Mouse (Mus musculus) liver, embryonic 15.5 days (tissue): ENCODE data around the gene Macrod1. TPM values are rescaled to one million over a fixed set of nuclear protein-coding genes. Genes with fewer than 3 reads are reported as not detected.

Source experiments
- polyA plus RNA-seq: library from polyadenylated mRNA; unstranded; fragments of >200 nt; fragmentation: Nextera tagmentation; extraction: Ambion mirVana; gene quantifications from 2 replicates; pipeline ENCODE4 v1.2.1, GENCODE M21; 2015

The Macrod1 gene
- polyA plus RNA-seq, 1 experiment from 2014 or later = 5.6 TPM

Other genes starting within 250 kb of the Macrod1 start
- gene Rps6ka4, start 216.2 kb upstream of the Macrod1 start, polyA plus RNA-seq = 6.3 TPM in 2 replicates
- 2.5 and 2.8 TPM in 2 replicates for gene Ccdc88b, start 198.6 kb upstream of the Macrod1 start, polyA plus RNA-seq
- gene Trmt112, start 147.1 kb upstream of the Macrod1 start, polyA plus RNA-seq = 59.7 and 67.9 TPM in 2 replicates
- 144 and 151 TPM in 2 replicates for gene Prdx5, start 146.7 kb upstream of the Macrod1 start, polyA plus RNA-seq
- gene Esrra, start 135.0 kb upstream of the Macrod1 start, polyA plus RNA-seq = 3.8 and 4.9 TPM in 2 replicates
- 0.24 and 0.59 TPM in 2 replicates for gene Catsperz, start 131.4 kb upstream of the Macrod1 start, polyA plus RNA-seq
- gene Kcnk4, start 122.3 kb upstream of the Macrod1 start, polyA plus RNA-seq = 0.08 TPM in 1 of 2 replicates, not detected in the other
- gene Bad, start 114.9 kb upstream of the Macrod1 start, polyA plus RNA-seq = 25.5 and 26.1 TPM in 2 replicates
- gene Gpr137, start 114.3 kb upstream of the Macrod1 start, polyA plus RNA-seq = 7.4 TPM in 2 replicates
- gene Ppp1r14b, start 81.8 kb upstream of the Macrod1 start, polyA plus RNA-seq = 51.4 and 55.8 TPM in 2 replicates
- 5.9 and 6.8 TPM in 2 replicates for gene Plcb3, start 80.3 kb upstream of the Macrod1 start, polyA plus RNA-seq
- gene Fkbp2, start 76.3 kb upstream of the Macrod1 start, polyA plus RNA-seq = 88.3 and 101 TPM in 2 replicates
- gene Vegfb, start 69.2 kb upstream of the Macrod1 start, polyA plus RNA-seq = 15.5 and 15.6 TPM in 2 replicates
- gene Dnajc4, start 64.2 kb upstream of the Macrod1 start, polyA plus RNA-seq = 10.2 and 10.9 TPM in 2 replicates
- 9.5 and 10.4 TPM in 2 replicates for gene Nudt22, start 60.7 kb upstream of the Macrod1 start, polyA plus RNA-seq
- 1.6 and 2.3 TPM in 2 replicates for gene Trpt1, start 60.7 kb upstream of the Macrod1 start, polyA plus RNA-seq
- 105 and 118 TPM in 2 replicates for gene Fermt3, start 37.3 kb upstream of the Macrod1 start, polyA plus RNA-seq
- gene Stip1, start 16.8 kb upstream of the Macrod1 start, polyA plus RNA-seq = 116 and 121 TPM in 2 replicates
- 0.17 TPM in 2 replicates for gene Flrt1, start 48.9 kb downstream of the Macrod1 start, polyA plus RNA-seq
- gene Otub1, start 149.5 kb downstream of the Macrod1 start, polyA plus RNA-seq = 53.7 and 58.4 TPM in 2 replicates
- gene Cox8a, start 160.8 kb downstream of the Macrod1 start, polyA plus RNA-seq = 485 and 535 TPM in 2 replicates
- gene Naa40, start 184.4 kb downstream of the Macrod1 start, polyA plus RNA-seq = 25.0 and 25.4 TPM in 2 replicates
- gene Rcor2, start 210.5 kb downstream of the Macrod1 start, polyA plus RNA-seq = 1.1 and 1.3 TPM in 2 replicates